Mouse (Mus musculus): ENCODE results near the gene Eif2ak1.

DNA sequence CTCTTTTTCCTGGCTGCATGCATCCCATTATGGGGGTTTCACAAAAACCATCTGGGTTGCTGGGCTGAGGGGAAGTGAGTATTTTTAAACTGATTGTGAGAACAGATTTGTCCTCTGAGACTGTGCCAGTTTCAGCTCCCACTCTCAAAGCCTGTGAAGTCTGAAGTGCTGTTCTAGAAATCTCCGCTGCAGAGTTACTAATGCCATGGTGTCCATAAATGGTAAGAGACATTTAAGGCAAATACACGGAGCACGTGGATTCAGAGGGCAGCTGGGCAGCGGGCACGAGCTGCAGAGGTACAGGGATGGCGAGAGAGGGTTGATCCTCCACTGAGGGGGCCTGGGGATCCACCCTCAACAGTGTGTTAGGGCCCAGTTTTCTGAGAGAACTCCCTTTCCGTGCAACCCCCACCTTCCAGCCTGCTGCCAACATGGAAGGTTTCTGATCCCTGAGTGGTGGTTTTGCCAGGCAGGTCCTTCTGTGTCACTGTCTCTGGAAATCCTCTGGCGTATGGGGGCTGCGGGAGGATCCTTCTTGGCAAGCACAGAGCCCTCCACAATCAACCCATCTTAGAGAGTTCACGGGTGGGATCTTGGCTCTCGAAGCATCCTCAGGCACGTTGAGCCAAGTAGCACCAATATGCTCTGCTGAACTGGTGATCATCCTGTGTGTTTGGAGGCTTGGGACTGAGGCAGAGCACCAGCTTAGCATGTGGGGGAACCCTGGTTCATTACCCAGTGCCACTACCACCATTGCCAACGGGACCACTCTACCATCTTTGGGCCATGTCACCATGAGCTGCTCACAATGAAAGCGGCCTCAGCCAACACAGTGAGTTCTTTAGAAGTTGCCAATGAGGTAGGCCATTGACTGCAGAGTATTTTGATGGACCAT is 125.9 kb downstream of the Eif2ak1 start:
- no peak for TF ChIP-seq ELF1 (IDR thresholded peaks at IDR 0.05; ENCODE audit: low read depth, low read length)
- no peak for TF ChIP-seq USF1 (IDR thresholded peaks at IDR 0.05; ENCODE audit: low read depth, low read length)
- no peak for TF ChIP-seq HCFC1 (IDR thresholded peaks at IDR 0.05; ENCODE audit: low read depth, low read length)
- TF ChIP-seq CTCF (conservative IDR thresholded peaks at IDR 0.05 in 1 of 2, IDR thresholded peaks at IDR 0.05 in 1 of 2; ENCODE audit: low read depth in 2 of 2, low read length in 2 of 2), result no peak
- no peak for TF ChIP-seq EP300 (IDR thresholded peaks at IDR 0.05; ENCODE audit: low read length)
- no peak for TF ChIP-seq RCOR1 (conservative IDR thresholded peaks at IDR 0.05; ENCODE audit: low read depth, low read length)
